Mouse (Mus musculus): ENCODE data around the gene Cd83. TPM values are rescaled to one million over a fixed set of nuclear protein-coding genes. Genes with fewer than 3 reads are reported as not detected.
A peak's percentile ranks its signal among the peaks of the same experiment; 100 is the strongest.

The Cd83 gene
- polyA plus RNA-seq, 1 experiment from 2014 or later, result 7.8 TPM

DNA sequence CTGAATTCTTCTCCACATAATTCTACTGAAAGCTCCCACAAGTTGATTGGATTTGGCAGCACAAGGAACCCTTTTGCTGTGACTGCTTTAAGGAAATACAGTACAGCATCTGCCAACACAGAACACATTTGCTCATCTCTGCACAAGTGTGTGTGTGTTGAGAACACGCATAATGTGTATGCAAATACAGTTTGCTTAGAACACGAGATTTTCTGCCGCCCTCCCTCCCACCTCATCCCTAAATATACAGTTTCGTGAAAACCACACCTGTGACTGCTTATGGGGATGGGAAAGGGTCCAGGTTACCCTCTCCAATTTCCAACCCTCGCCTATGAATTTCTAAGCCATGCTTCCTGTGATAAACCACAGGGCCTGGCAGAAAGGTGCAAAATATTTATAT is 60.6 kb downstream of the Cd83 start:
- 60% methylated on average over 5 of the region's 5 CpGs for WGBS
- Histone ChIP-seq H3K9ac (replicated peaks; ENCODE audit: low read depth, low read length) (no peak overlapping the region), H3K27ac (ENCODE audit: low read length) (no peak overlapping the region), H3K9me3 (ENCODE audit: control insufficient read depth, low read length) (no peaks in the 10 kb centered on the region), H3K4me3 (replicated peaks; ENCODE audit: low read length) (no peak overlapping the region), H3K36me3 (ENCODE audit: control insufficient read depth, insufficient read depth) (no peaks in the 10 kb centered on the region), H3K27me3 (replicated peaks; ENCODE audit: control insufficient read depth, insufficient read depth, low read length) (no peaks in the 10 kb centered on the region), H3K4me1 (replicated peaks; ENCODE audit: control insufficient read depth, insufficient read depth, low read length) (no peaks in the 10 kb centered on the region), H3K4me2 (ENCODE audit: low read length) (no peak overlapping the region)
- 0 out of 2 replicates have a peak, but pooled peaks have one; percentile 52 for ATAC-seq

DNA sequence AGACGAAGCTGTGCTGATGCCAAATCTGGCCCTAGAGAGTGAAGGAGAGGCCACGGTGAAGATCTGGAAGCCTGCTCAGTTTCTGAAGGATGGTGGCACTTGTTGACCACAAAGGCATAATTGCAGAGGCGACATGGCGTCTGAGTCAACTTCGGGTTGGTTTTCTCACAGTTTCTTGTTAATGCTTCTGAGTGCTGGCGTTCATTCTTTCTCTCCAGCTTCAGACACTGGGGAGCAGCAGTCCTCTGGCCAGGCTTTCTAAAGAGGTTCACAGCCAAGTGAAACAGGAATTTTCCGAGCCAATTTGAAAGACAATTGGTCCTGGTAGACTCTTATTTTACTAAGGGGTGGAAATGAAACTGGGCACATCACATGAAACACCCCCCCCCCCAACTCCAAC is 62.6 kb downstream of the Cd83 start:
- Histone ChIP-seq H3K4me2 (ENCODE audit: low read length) (no peak overlapping the region), H3K4me3 (replicated peaks; ENCODE audit: low read length) (no peak overlapping the region), H3K27ac (ENCODE audit: low read length) (no peak overlapping the region), H3K4me1 (replicated peaks; ENCODE audit: control insufficient read depth, insufficient read depth, low read length) (peaks cover 6% of the 10 kb centered on the region), H3K27me3 (replicated peaks; ENCODE audit: control insufficient read depth, insufficient read depth, low read length) (no peaks in the 10 kb centered on the region), H3K36me3 (ENCODE audit: control insufficient read depth, insufficient read depth) (no peaks in the 10 kb centered on the region), H3K9me3 (ENCODE audit: control insufficient read depth, low read length) (no peaks in the 10 kb centered on the region), H3K9ac (replicated peaks; ENCODE audit: low read depth, low read length) (no peak overlapping the region)
- WGBS, result 83% methylated on average over 7 of the region's 7 CpGs
- no peak for ATAC-seq

DNA sequence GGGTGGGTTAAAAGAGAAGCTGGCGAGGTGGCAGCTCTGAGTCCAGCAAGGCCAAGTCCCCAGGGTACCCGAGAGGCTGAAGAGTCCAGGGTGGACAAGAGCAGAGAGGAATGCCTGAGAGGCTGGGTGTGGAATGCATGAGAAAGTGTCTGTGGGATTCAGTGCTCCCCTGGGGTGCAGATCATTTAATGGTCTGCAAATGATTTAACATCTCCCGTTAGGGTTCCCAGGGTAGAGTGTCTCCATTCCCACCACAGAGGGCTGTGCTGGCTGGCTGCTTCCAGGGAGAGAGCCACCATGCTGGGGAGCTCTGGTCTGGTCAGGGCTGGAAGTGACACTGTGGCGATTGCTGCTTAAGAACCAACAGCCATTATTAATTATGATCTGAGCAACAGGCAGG is 65.2 kb downstream of the Cd83 start:
- Histone ChIP-seq H3K4me3 (replicated peaks; ENCODE audit: low read length) (no peak overlapping the region), H3K9ac (replicated peaks; ENCODE audit: low read depth, low read length) (no peak overlapping the region), H3K9me3 (ENCODE audit: control insufficient read depth, low read length) (no peaks in the 10 kb centered on the region), H3K4me2 (ENCODE audit: low read length) (no peak overlapping the region), H3K27me3 (replicated peaks; ENCODE audit: control insufficient read depth, insufficient read depth, low read length) (no peaks in the 10 kb centered on the region), H3K27ac (ENCODE audit: low read length) (no peak overlapping the region), H3K36me3 (ENCODE audit: control insufficient read depth, insufficient read depth) (no peaks in the 10 kb centered on the region), H3K4me1 (replicated peaks; ENCODE audit: control insufficient read depth, insufficient read depth, low read length) (peaks cover 6% of the 10 kb centered on the region)
- ATAC-seq, result no peak
- 60% methylated on average over 4 of the region's 4 CpGs for WGBS

DNA sequence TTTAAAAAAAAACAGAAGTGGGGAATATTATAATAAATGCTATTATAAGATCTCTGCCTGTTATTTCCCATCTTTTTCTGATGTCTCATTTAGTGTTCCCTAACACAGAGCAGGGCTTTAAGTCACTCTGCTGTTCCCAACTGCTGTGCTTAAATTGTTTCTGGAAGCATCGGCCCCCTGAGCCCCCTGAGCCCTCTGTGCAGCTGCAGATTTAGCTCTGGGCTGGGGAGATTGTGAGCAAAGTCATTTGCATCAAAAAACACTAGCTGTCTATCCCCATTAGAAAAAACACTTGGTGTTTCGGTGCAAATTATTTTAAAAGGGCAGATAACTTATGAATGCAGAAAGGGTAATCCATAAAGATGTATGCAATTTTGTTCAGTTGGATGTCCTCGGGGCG is 66.5 kb downstream of the Cd83 start:
- no peak overlapping the region for H3K4me3 ChIP-seq (replicated peaks; ENCODE audit: low read length)
- no peak overlapping the region; the same call in 1 of the 2 replicates for H3K27ac ChIP-seq (ENCODE audit: low read length)
- ATAC-seq, result peak; percentile 76; the same call in 1 of the 2 replicates
- H3K4me1 ChIP-seq (replicated peaks; ENCODE audit: control insufficient read depth, insufficient read depth, low read length), result peaks cover 6% of the 10 kb centered on the region
- WGBS, result 27% methylated on average over 4 of the region's 4 CpGs
- H3K27me3 ChIP-seq (replicated peaks; ENCODE audit: control insufficient read depth, insufficient read depth, low read length), result no peaks in the 10 kb centered on the region
- no peaks in the 10 kb centered on the region for H3K9me3 ChIP-seq (ENCODE audit: control insufficient read depth, low read length)
- H3K4me2 ChIP-seq (ENCODE audit: low read length), result no peak overlapping the region
- no peaks in the 10 kb centered on the region for H3K36me3 ChIP-seq (ENCODE audit: control insufficient read depth, insufficient read depth)
- no peak overlapping the region for H3K9ac ChIP-seq (replicated peaks; ENCODE audit: low read depth, low read length)

Other genes starting within 250 kb of the Cd83 start
- 6.9 TPM in 2 replicates for gene Mcur1, start 224.6 kb upstream of the Cd83 start, polyA plus RNA-seq (2015; fragmentation: Nextera tagmentation; extraction: Ambion mirVana)
- gene Rnf182, start 169.1 kb upstream of the Cd83 start, polyA plus RNA-seq (2015; fragmentation: Nextera tagmentation; extraction: Ambion mirVana), result 51.6 and 56.0 TPM in 2 replicates